Mouse (Mus musculus) olfactory bulb, adult 2 months (tissue): ENCODE data around the gene Gm3625. TPM values are rescaled to one million over a fixed set of nuclear protein-coding genes. Genes with fewer than 3 reads are reported as not detected.

Experiments
- H3K27ac ChIP-seq: fragments of 200-500 bp; 2 replicates; pipeline ENCODE4 v1.5.1; 2012; ENCODE audit warnings: low read depth, low read length; ENCODE audit not compliant: insufficient read depth
- H3K4me1 ChIP-seq: fragments of 200-500 bp; 2 replicates; pipeline ENCODE4 v1.6.1; 2012; ENCODE audit warnings: low read length; ENCODE audit not compliant: control insufficient read depth, insufficient read depth
- H3K4me3 ChIP-seq: fragments of 200-500 bp; 2 replicates; pipeline ENCODE4 v1.5.1; 2012; ENCODE audit warnings: mild to moderate bottlenecking, low read depth, low read length, moderate library complexity; ENCODE audit not compliant: insufficient read depth
- CTCF ChIP-seq: fragments of 200-500 bp; IDR thresholded peaks from 2 replicates; pipeline ENCODE4 v1.5.1; 2012; ENCODE audit warnings: low read depth, mild to moderate bottlenecking, low read length, moderate library complexity; ENCODE audit not compliant: insufficient read depth
- POLR2A ChIP-seq: fragments of 200-500 bp; IDR thresholded peaks from 2 replicates; pipeline ENCODE4 v1.6.1; 2012; ENCODE audit warnings: mild to moderate bottlenecking, low read depth, low read length, moderate library complexity; ENCODE audit not compliant: insufficient read depth
- WGBS: fragments of 180-500 bp; shearing (Covaris S2); methylation state at CpG from one replicate; pipeline ENCODE4 v1.1.7; 2018; 5-methylcytosine and 5-hydroxymethylcytosine counted together
- polyA plus RNA-seq: library from polyadenylated mRNA; stranded (reverse); fragments of >200 nt; gene quantifications from 2 replicates; pipeline ENCODE4 v1.2.4, GENCODE M21; 2012; ENCODE audit warnings: low replicate concordance; ENCODE audit not compliant: missing spikeins, insufficient read depth, insufficient read length

Gene Gm3625
- polyA plus RNA-seq, 1 experiment, result not detected

GRCm38 (mm10) chr12:4545425-4545824, 47.3 kb downstream of the Gm3625 start:
- no peaks in the 10 kb centered on the region for H3K4me1 ChIP-seq
- no peak for TF ChIP-seq POLR2A
- no peak for TF ChIP-seq CTCF
- no peak overlapping the region for H3K27ac ChIP-seq
- H3K4me3 ChIP-seq, result no peak overlapping the region

- WGBS, result 91% methylated on average over 5 of the region's 5 CpGs
- Histone ChIP-seq H3K27ac (no peak overlapping the region), H3K4me1 (no peaks in the 10 kb centered on the region), H3K4me3 (no peak overlapping the region)
- TF ChIP-seq CTCF, result no peak
- no peak for TF ChIP-seq POLR2A
Measured at GRCm38 (mm10) chr12:4544400-4544919, 48.3 kb downstream of the Gm3625 start.

Other genes starting within 250 kb of the Gm3625 start
- gene Ncoa1, start 115.7 kb downstream of the Gm3625 start, polyA plus RNA-seq, result not detected in 2 replicates
- not detected in 2 replicates for gene Itsn2, start 289 bp downstream of the Gm3625 start, polyA plus RNA-seq
- gene Fam228a, start 145.5 kb upstream of the Gm3625 start, polyA plus RNA-seq, result not detected in 2 replicates
- not detected in 2 replicates for gene Pfn4, start 176.1 kb upstream of the Gm3625 start, polyA plus RNA-seq
- not detected in 2 replicates for gene Fam228b, start 176.3 kb upstream of the Gm3625 start, polyA plus RNA-seq
- not detected in 2 replicates for gene Sf3b6, start 224.6 kb upstream of the Gm3625 start, polyA plus RNA-seq
- not detected in 2 replicates for gene Fkbp1b, start 248.7 kb upstream of the Gm3625 start, polyA plus RNA-seq